Mouse (Mus musculus) thymus, postnatal 4 days (tissue): Measurements from ENCODE around the gene Ccdc163.

Source experiments
- DNase-seq: peaks from one replicate; pipeline ENCODE4 v3.0.0; 2021

Gene Ccdc163

GRCm38 (mm10) chr4:116707666-116708065 lies 643 bp upstream of the Ccdc163 start:
- no peak for DNase-seq

- DNase-seq, result peak; percentile 28
These were observed 582 bp downstream of the Ccdc163 start for GRCm38 (mm10) chr4:116708791-116709390.

GRCm38 (mm10) chr4:116710154-116710553 lies 1.8 kb downstream of the Ccdc163 start:
- DNase-seq, result no peak

- DNase-seq, result no peak
These were observed 4.2 kb downstream of the Ccdc163 start for GRCm38 (mm10) chr4:116712536-116712935.

- DNase-seq, result peak; percentile 78
These were observed 11.1 kb downstream of the Ccdc163 start for GRCm38 (mm10) chr4:116719396-116719795.

GRCm38 (mm10) chr4:116720343-116721097 lies 12.2 kb downstream of the Ccdc163 start, which contains the start of gene Tesk2:
Gene Tesk2, plus strand, starts transcription at chr4:116720948.
- DNase-seq, result peak; percentile 86

GRCm38 (mm10) chr4:116721098-116721628 lies 12.9 kb downstream of the Ccdc163 start:
- no peak for DNase-seq

GRCm38 (mm10) chr4:116722230-116722629 lies 13.9 kb downstream of the Ccdc163 start:
- DNase-seq, result no peak

- DNase-seq, result no peak
These were observed 17.1 kb downstream of the Ccdc163 start for GRCm38 (mm10) chr4:116725444-116725843.

- no peak for DNase-seq
These were observed 19.1 kb downstream of the Ccdc163 start for GRCm38 (mm10) chr4:116727401-116727800.

- no peak for DNase-seq
These were observed 21.2 kb downstream of the Ccdc163 start for GRCm38 (mm10) chr4:116729532-116729931.

- DNase-seq, result no peak
These were observed 22.8 kb downstream of the Ccdc163 start for GRCm38 (mm10) chr4:116731077-116731476.

- DNase-seq, result no peak
These were observed 24.0 kb downstream of the Ccdc163 start for GRCm38 (mm10) chr4:116732355-116732754.

- DNase-seq, result no peak
These were observed 26.7 kb downstream of the Ccdc163 start for GRCm38 (mm10) chr4:116734996-116735395.

- DNase-seq, result no peak
These were observed 30.9 kb downstream of the Ccdc163 start for GRCm38 (mm10) chr4:116738972-116739751.

- DNase-seq, result no peak
These were observed 41.4 kb downstream of the Ccdc163 start for GRCm38 (mm10) chr4:116749750-116750149.

GRCm38 (mm10) chr4:116761914-116762313 lies 53.6 kb downstream of the Ccdc163 start:
- DNase-seq, result no peak

GRCm38 (mm10) chr4:116764001-116764400 lies 55.7 kb downstream of the Ccdc163 start:
- no peak for DNase-seq

- no peak for DNase-seq
These were observed 60.2 kb downstream of the Ccdc163 start for GRCm38 (mm10) chr4:116768510-116768909.

GRCm38 (mm10) chr4:116769060-116769459 lies 60.8 kb downstream of the Ccdc163 start:
- no peak for DNase-seq

- DNase-seq, result no peak
These were observed 68.1 kb downstream of the Ccdc163 start for GRCm38 (mm10) chr4:116776391-116776790.

GRCm38 (mm10) chr4:116777079-116777478 lies 68.8 kb downstream of the Ccdc163 start:
- no peak for DNase-seq

GRCm38 (mm10) chr4:116780541-116780940 lies 72.2 kb downstream of the Ccdc163 start:
- no peak for DNase-seq
